Mouse (Mus musculus) bone marrow, adult 2 months (tissue): ENCODE measurements at regions not wholly inside any gene's neighbourhood (a gene's known extent, or its start where the extent isn't known, plus 50 kb on each side); places are given as distances from the start of the nearest gene placed in this dataset.

Experiments used
- CTCF ChIP-seq: fragments of 200-500 bp; IDR thresholded peaks from 2 replicates; pipeline ENCODE4 v1.5.1; 2011; ENCODE audit warnings: low read length, control low read depth; ENCODE audit not compliant: control insufficient read depth, insufficient read depth
- POLR2A ChIP-seq: fragments of 200-500 bp; IDR thresholded peaks from 2 replicates; pipeline ENCODE4 v1.6.1; 2011; ENCODE audit warnings: low read depth, mild to moderate bottlenecking, control low read depth, low read length, borderline replicate concordance; ENCODE audit not compliant: control insufficient read depth

DNA sequence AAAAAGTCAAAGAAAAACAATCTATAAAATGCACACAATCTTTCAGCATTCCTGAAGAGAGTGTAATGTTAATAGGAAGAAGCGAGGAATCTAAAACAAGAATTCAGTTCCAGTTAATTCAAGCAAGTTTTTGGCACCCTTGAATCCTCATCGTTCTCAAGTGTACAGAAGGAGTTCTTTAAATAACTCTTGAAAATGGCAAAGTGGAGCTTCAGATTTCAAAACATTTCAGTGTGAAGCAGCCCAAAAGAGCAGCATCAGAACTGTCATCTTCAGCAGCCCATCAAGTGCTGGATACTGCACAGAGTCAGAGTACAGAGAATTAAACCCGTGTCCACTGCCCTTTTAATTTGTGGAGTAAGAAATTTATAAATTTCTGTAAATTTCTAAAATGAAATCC is 311.8 kb upstream of the Dmac1 start:
- TF ChIP-seq CTCF (no peak), POLR2A (no peak)
